Mouse (Mus musculus) yolk sac, embryonic 10.5 days (tissue): Measurements from ENCODE around the gene Zfp146.
"Not testable (repeated sequence)": the region's sequence is repeated elsewhere in the genome, so short reads cannot be mapped to it uniquely, and the experiment has no call there.

Experiments used
- DNase-seq: peaks from one replicate; pipeline ENCODE4 v3.0.0-alpha.2; 2017; ENCODE audit warnings: low spot score

Gene Zfp146

DNA sequence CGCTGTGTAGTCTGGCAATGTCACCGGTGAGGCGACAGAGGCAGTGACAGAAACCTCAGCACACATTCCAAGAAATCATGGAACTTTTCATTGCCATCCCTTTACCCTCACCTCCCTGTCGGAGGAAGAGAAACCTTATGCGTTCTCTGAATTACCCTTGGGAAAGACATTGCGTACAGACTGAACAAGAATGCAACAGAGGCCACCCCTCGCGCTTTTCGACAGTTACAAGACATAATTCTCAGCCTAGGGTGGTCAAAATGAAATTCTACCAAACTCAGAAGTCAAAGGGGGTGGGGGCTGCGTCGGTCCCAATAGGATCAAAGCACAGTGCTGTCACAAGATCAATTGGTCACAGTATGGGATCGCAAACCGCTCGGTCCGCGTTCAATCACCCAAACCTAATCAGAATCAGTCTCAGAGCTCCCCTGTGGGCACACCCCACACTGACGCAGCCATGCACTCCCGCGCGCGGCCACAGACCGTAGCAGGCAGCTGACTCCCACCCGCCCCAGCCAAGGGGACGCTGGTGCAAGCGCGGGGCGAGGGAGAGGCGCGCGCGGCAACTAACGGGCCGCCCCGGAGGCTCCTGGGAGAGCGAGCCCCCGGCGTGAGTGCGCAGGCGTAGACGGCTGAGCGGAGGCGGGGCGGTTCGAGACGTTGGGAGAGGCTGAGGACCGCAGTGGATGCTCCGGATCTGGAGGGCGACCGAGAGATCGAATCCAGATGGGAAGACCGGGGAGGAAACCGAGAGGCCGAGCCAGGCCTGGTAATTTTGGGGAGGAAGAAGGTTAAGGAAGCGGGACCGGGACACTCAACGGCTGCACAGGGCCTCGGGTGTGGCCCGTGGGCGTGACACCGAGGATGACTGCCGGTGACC lies 48.0 kb downstream of the Zfp146 start, which contains the start of gene Zfp382:
Gene Zfp382, plus strand, starts transcription at position 635 of the 880 bp plus-strand sequence.
- peak; percentile 90 for DNase-seq

DNA sequence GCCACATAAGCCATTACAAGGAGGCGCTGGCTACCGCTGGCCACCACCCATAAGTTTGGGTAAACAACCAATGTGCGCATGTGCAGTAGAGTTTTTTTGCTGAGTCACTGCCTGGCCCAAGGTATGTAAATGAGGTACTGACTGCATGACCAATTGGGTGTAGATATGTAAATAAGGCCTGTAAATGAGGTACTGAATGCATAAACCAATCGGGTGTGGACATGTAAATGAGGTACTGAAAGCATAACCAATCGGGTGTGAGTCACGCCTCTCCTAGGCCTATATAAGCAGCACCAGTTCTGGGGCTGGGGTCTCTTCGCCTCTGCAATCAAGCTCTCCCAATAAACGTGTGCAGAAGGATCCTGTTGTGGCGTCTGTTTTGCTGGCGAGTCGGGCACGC lies 51.6 kb downstream of the Zfp146 start:
- not testable (repeated sequence) for DNase-seq

DNA sequence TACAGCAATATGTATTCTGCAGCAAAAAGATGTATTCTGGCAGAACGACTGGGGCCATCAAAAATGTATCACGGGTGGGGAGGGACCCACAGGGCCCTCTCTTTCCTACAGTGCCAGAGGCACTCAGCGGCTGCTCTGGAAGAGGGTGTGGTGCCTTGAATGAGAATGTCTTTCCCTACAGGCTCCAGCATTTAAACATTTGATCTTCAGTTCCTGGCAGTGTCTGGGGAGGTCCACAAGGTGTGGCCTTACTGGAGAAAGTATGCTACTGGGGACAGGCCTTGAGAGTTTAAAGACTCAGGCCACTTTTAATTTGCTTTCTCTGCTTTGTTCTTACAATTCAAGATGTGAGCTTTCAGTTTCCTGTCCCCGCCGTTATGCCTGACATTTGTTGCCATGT lies 53.5 kb downstream of the Zfp146 start:
- DNase-seq: no peak
